Mouse (Mus musculus) ES-Bruce4 (cell line): ENCODE data around the gene Traf1. TPM values are rescaled to one million over a fixed set of nuclear protein-coding genes. Genes with fewer than 3 reads are reported as not detected.

ENCODE experiments used
- H3K27ac ChIP-seq: 2 replicates; pipeline ENCODE4 v1.5.1; 2012; ENCODE audit warnings: low read length, inconsistent platforms; ENCODE audit not compliant: insufficient read depth
- H3K27me3 ChIP-seq: 2 replicates; pipeline ENCODE4 v1.6.1; 2012; ENCODE audit warnings: mild to moderate bottlenecking, low read length, inconsistent platforms; ENCODE audit not compliant: control insufficient read depth, poor library complexity, insufficient read depth, severe bottlenecking
- H3K36me3 ChIP-seq: 2 replicates; pipeline ENCODE4 v1.6.1; 2012; ENCODE audit warnings: inconsistent platforms, mild to moderate bottlenecking, low read length, moderate library complexity; ENCODE audit not compliant: control insufficient read depth, poor library complexity, insufficient read depth, severe bottlenecking
- H3K4me1 ChIP-seq: one replicate; pipeline ENCODE4 v1.8.1; 2011; ENCODE audit warnings: low read length; ENCODE audit not compliant: control insufficient read depth, insufficient read depth
- H3K4me3 ChIP-seq: 2 replicates; pipeline ENCODE4 v1.5.1; 2011; ENCODE audit warnings: low read depth, mild to moderate bottlenecking, low read length
- H3K9ac ChIP-seq: 2 replicates; pipeline ENCODE4 v1.6.1; 2012; ENCODE audit warnings: low read depth, mild to moderate bottlenecking, inconsistent platforms; ENCODE audit not compliant: poor library complexity, severe bottlenecking
- H3K9me3 ChIP-seq: replicated peaks from 2 replicates; pipeline ENCODE4 v1.6.1; 2012; ENCODE audit warnings: mild to moderate bottlenecking, low read length, inconsistent platforms; ENCODE audit not compliant: control insufficient read depth, poor library complexity, insufficient read depth, severe bottlenecking
- CTCF ChIP-seq: IDR thresholded peaks from one replicate; pipeline ENCODE4 v1.8.1; 2011; ENCODE audit warnings: low read depth, low read length
- EP300 ChIP-seq: IDR thresholded peaks from 2 replicates; pipeline ENCODE4 v1.6.1; 2011; ENCODE audit warnings: low read depth, low read length; ENCODE audit not compliant: insufficient read depth
- POLR2A ChIP-seq: IDR thresholded peaks from one replicate; pipeline ENCODE4 v1.8.1; 2011; ENCODE audit warnings: low read length; ENCODE audit not compliant: insufficient read depth
- polyA plus RNA-seq: library from polyadenylated mRNA; stranded (reverse); fragments of >200 nt; gene quantifications from 2 replicates; pipeline ENCODE4 v1.2.4, GENCODE M21; 2011; ENCODE audit warnings: low read depth; ENCODE audit not compliant: missing spikeins, insufficient read depth, insufficient read length

The Traf1 gene
- polyA plus RNA-seq, 1 experiment, result 1.2 TPM

GRCm38 (mm10) chr2:34922729-34923128 lies 38.8 kb downstream of the Traf1 start:
- Histone ChIP-seq H3K9ac (no peak overlapping the region), H3K27me3 (no peaks in the 10 kb centered on the region), H3K9me3 (no peaks in the 10 kb centered on the region), H3K4me1 (peaks cover 17% of the 10 kb centered on the region), H3K36me3 (no peaks in the 10 kb centered on the region), H3K27ac (no peak overlapping the region), H3K4me3 (no peak overlapping the region)
- TF ChIP-seq POLR2A, result no peak
- peak; percentile 93 for TF ChIP-seq EP300
- TF ChIP-seq CTCF, result no peak

GRCm38 (mm10) chr2:34920144-34920543 lies 41.4 kb downstream of the Traf1 start:
- TF ChIP-seq POLR2A (no peak), EP300 (peak; percentile 67; the same call in 1 of the 2 replicates), CTCF (no peak)
- Histone ChIP-seq H3K9ac (no peak overlapping the region), H3K27me3 (no peaks in the 10 kb centered on the region), H3K36me3 (no peaks in the 10 kb centered on the region), H3K27ac (no peak overlapping the region), H3K9me3 (no peaks in the 10 kb centered on the region), H3K4me3 (no peak overlapping the region), H3K4me1 (peaks cover 14% of the 10 kb centered on the region)

DNA sequence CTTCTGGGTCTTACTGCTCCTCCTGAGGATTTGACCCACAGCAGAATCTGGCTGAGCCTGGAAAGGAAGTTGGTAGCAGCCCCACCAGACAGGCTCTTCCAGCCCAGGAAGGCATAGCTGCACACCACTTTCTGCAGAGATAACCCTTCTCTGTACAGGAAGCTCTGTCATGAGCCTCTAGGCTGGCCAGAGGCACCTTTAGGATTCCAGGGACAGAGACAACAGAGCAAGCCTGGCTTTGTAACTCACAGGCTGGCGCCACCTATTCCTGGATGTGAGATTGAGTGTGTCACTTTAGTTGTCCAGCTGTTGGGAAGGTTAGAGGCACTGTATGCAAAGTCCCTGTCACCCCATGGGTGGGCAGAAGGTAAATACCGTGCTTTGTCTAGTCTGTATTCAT lies 46.5 kb downstream of the Traf1 start:
- Histone ChIP-seq H3K27me3 (peaks cover 5% of the 10 kb centered on the region; the same call in 1 of the 2 replicates), H3K27ac (0 out of 2 replicates have a peak overlapping the region, but pooled peaks have one; percentile 11), H3K9ac (no peak overlapping the region), H3K4me3 (peak overlapping the region; percentile 67; the same call in 1 of the 2 replicates), H3K4me1 (peaks cover 1% of the 10 kb centered on the region), H3K36me3 (no peaks in the 10 kb centered on the region), H3K9me3 (no peaks in the 10 kb centered on the region)
- TF ChIP-seq EP300, result peak; percentile 58; the same call in 1 of the 2 replicates
- no peak for TF ChIP-seq POLR2A

DNA sequence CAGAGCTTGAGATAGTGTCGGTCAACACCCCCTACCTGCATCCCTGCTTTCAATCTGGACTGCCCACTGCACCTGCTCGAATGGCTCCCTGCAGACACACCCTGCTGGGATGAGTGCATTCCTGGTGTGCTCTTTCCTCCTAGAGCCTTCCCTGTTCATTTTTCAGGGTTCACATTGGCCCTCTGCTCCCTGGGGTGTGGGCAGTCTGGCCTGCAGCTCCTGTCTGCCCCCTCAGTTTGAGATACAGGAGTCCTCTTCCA lies 46.8 kb downstream of the Traf1 start:
- Histone ChIP-seq H3K9ac (peak overlapping the region; percentile 71; the same call in 1 of the 2 replicates), H3K9me3 (no peaks in the 10 kb centered on the region), H3K36me3 (no peaks in the 10 kb centered on the region), H3K4me3 (peak overlapping the region; percentile 67), H3K27ac (0 out of 2 replicates have a peak overlapping the region, but pooled peaks have one; percentile 11), H3K27me3 (peaks cover 5% of the 10 kb centered on the region; the same call in 1 of the 2 replicates), H3K4me1 (no peaks in the 10 kb centered on the region)
- TF ChIP-seq CTCF (no peak), POLR2A (no peak), EP300 (no peak)

DNA sequence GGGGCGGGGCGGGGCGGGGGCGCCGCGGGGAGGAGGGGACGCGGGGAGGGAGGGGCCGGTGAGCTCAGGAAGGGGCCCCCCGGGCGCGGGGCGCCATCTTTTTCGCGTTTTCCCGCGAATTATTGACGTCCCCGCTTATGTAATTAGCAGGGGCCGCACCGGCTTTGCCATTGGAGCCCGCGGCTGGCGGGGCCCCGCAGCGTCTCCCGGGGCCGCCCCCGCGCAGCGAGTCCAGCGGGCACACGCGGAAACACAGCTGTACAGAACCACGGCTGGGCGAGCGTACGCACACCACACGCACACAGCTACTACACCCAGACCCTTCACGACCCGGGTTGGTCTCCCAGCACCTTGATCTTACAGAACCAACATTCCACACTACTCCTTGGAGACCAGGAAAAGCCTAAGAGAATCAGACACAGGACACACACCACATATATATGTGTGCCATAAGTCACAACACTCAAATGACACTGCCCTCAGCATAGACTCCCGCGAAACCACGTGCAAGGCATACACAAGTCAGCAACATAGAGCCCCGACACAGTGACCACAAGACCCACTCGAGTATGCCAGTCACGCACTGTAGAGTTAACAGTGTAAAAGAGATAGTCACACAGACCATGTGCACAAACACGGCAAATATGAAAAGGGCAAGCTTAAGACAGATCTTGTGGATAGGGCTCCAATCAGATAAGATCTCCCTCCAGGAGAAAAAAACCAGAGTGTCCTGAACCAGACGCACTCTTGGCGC lies 47.3 kb downstream of the Traf1 start:
- H3K36me3 ChIP-seq, result no peaks in the 10 kb centered on the region
- no peaks in the 10 kb centered on the region for H3K4me1 ChIP-seq
- peaks cover 5% of the 10 kb centered on the region; the same call in 1 of the 2 replicates for H3K27me3 ChIP-seq
- H3K9me3 ChIP-seq, result no peaks in the 10 kb centered on the region
- H3K9ac ChIP-seq, result peak overlapping the region; percentile 71
- H3K4me3 ChIP-seq, result peak overlapping the region; percentile 67
- TF ChIP-seq EP300 (no peak), POLR2A (no peak), CTCF (no peak)
- no peak overlapping the region for H3K27ac ChIP-seq
